Mouse (Mus musculus) heart, embryonic 14.5 days (tissue): ENCODE data around the gene Ddx28. TPM values are rescaled to one million over a fixed set of nuclear protein-coding genes. Genes with fewer than 3 reads are reported as not detected.

Experiments
- ATAC-seq: fragments of 200-750 bp; cut with Nextera tagmentation; 2 replicates; pipeline ENCODE4 v1.8.0; 2017; ENCODE audit warnings: low read depth, moderate TSS enrichment; ENCODE audit not compliant: insufficient number of reproducible peaks, insufficient read depth, low FRiP score
- H3K27ac ChIP-seq, 2 experiments: fragments of 200-500 bp in 1 of 2; fragments of 300-500 bp in 1 of 2; sonication (generic) in 1 of 2; replicated peaks in 1 of 2; 2 replicates each; pipeline ENCODE4 v1.5.1; 2012 to 2014; ENCODE audit warnings: low read depth in 2 of 2, low read length in 2 of 2, control low read depth in 1 of 2, mild to moderate bottlenecking in 1 of 2, mixed read lengths in 1 of 2; ENCODE audit not compliant: control insufficient read depth in 1 of 2, insufficient read depth in 1 of 2
- H3K27me3 ChIP-seq: fragments of 300-500 bp; sonication (generic); 2 replicates; pipeline ENCODE4 v1.6.1; 2014; ENCODE audit warnings: mild to moderate bottlenecking, low read length, control low read depth; ENCODE audit not compliant: control insufficient read depth, insufficient read depth
- H3K36me3 ChIP-seq: fragments of 300-500 bp; sonication (generic); 2 replicates; pipeline ENCODE4 v1.6.1; 2014; ENCODE audit warnings: mild to moderate bottlenecking, control low read depth, low read length, mixed read lengths; ENCODE audit not compliant: control insufficient read depth, insufficient read depth
- H3K4me1 ChIP-seq, 2 experiments: fragments of 200-500 bp in 1 of 2; fragments of 300-500 bp in 1 of 2; sonication (generic) in 1 of 2; 2 replicates each; pipeline ENCODE4 v1.6.1; 2012 to 2014; ENCODE audit warnings: low read length in 2 of 2, control low read depth in 1 of 2, mixed read lengths in 1 of 2; ENCODE audit not compliant: control insufficient read depth in 2 of 2, insufficient read depth in 2 of 2
- H3K4me2 ChIP-seq: fragments of 300-500 bp; sonication (generic); 2 replicates; pipeline ENCODE4 v1.6.1; 2014; ENCODE audit warnings: mild to moderate bottlenecking, low read length
- H3K4me3 ChIP-seq, 2 experiments: fragments of 200-500 bp in 1 of 2; fragments of 300-500 bp in 1 of 2; sonication (generic) in 1 of 2; 2 replicates each; pipeline ENCODE4 v1.5.1; 2012 to 2014; ENCODE audit warnings: low read length in 2 of 2, mild to moderate bottlenecking in 2 of 2, control low read depth in 1 of 2, low read depth in 1 of 2, moderate library complexity in 1 of 2; ENCODE audit not compliant: control insufficient read depth in 1 of 2, insufficient read depth in 1 of 2
- H3K9ac ChIP-seq: fragments of 300-500 bp; sonication (generic); 2 replicates; pipeline ENCODE4 v1.6.1; 2014; ENCODE audit warnings: mild to moderate bottlenecking, low read length
- H3K9me3 ChIP-seq: fragments of 300-500 bp; sonication (generic); 2 replicates; pipeline ENCODE4 v1.6.1; 2016; ENCODE audit warnings: low read length, control low read depth; ENCODE audit not compliant: control insufficient read depth
- WGBS: fragments of 180-500 bp; shearing (Covaris S2); extraction: QIAGEN DNeasy Blood & Tissue Kit; methylation state at CpG from one replicate; pipeline ENCODE4 v1.1.7; 2014; 5-methylcytosine and 5-hydroxymethylcytosine counted together
- polyA plus RNA-seq: library from polyadenylated mRNA; unstranded; fragments of >200 nt; fragmentation: Nextera tagmentation; extraction: Ambion mirVana; gene quantifications from 2 replicates; pipeline ENCODE4 v1.2.1, GENCODE M21; 2014

Gene Ddx28
- polyA plus RNA-seq, 1 experiment from 2014 or later: 13.1 TPM

GRCm38 (mm10) chr8:105965905-105966341 is 45.8 kb downstream of the Ddx28 start, which contains the start of gene Slc12a4:
Slc12a4 (minus strand) TSS chr8:105966097.
- Histone ChIP-seq H3K9ac (peak within 1 kb of the TSS; percentile 97), H3K4me2 (peak within 1 kb of the TSS; percentile 90), H3K4me1 (peaks cover 29 to 58% of the 10 kb centered on the region in 2 experiments), H3K27me3 (no peaks in the 10 kb centered on the region), H3K4me3 (peak within 1 kb of the TSS; percentile 90 to 93), H3K9me3 (no peaks in the 10 kb centered on the region), H3K27ac (peak within 1 kb of the TSS; percentile 95), H3K36me3 (0 out of 2 replicates have a peak, but pooled peaks cover 8% of the 10 kb centered on the region)
- under 1% methylated on average over 39 of the region's 47 CpGs for WGBS
- ATAC-seq: peak; percentile 90

DNA sequence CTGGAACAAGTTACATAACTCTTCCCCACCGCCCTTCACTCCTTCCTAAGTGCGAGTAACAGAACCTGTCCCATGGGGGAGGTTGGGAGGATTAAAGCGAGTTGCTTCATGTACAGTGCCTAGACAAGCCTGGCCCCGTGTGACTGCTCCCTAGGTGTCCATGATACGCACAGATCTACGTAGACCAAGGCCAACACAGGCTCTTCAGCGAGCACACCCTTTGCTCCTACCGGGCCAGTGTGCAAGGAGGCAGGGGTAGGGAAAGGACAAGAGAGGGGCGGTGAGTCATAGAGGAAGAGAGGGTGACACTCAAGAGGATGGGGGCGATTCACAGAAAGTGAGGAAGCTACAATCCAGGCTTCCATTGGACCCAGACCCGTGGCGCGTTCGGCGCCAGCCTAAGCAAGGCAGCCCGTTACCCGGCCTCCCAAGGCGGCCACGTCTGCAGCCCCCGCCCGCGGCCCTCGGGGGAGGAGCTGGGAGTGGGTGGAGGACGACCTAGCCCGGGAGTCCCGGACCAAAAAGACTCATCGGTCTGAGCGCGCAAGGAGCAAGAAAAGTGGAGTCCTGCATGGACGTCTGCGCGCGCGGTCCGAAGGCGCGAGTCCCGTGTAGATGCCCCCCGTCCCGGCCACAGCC is 46.3 kb downstream of the Ddx28 start:
- peak overlapping the region; percentile 97 for H3K9ac ChIP-seq
- no peaks in the 10 kb centered on the region for H3K27me3 ChIP-seq
- no peaks in the 10 kb centered on the region for H3K9me3 ChIP-seq
- whole genome bisulfite sequencing: under 1% methylated on average over 37 of the region's 40 CpGs
- peak overlapping the region; percentile 90 to 93 for H3K4me3 ChIP-seq
- peak overlapping the region; percentile 95 for H3K27ac ChIP-seq
- H3K4me2 ChIP-seq: peak overlapping the region; percentile 90
- peaks cover 29 to 58% of the 10 kb centered on the region in 2 experiments for H3K4me1 ChIP-seq
- H3K36me3 ChIP-seq: peaks cover 11% of the 10 kb centered on the region; the same call in 1 of the 2 replicates
- ATAC-seq: peak; percentile 56

GRCm38 (mm10) chr8:105964506-105965265 is 47.0 kb downstream of the Ddx28 start:
- H3K27me3 ChIP-seq: no peaks in the 10 kb centered on the region
- WGBS: 38% methylated on average over 12 of the region's 12 CpGs
- peak overlapping the region; percentile 90 to 93 for H3K4me3 ChIP-seq
- peak overlapping the region in 1 of 2 experiments; percentile 95; a peak in 2 of 4 replicates for H3K27ac ChIP-seq
- peaks cover 18% of the 10 kb centered on the region for H3K36me3 ChIP-seq
- peak overlapping the region; percentile 97 for H3K9ac ChIP-seq
- H3K4me2 ChIP-seq: peak overlapping the region; percentile 90
- peaks cover 29 to 61% of the 10 kb centered on the region in 2 experiments for H3K4me1 ChIP-seq
- no peaks in the 10 kb centered on the region for H3K9me3 ChIP-seq
- no peak for ATAC-seq

- H3K27ac ChIP-seq: 0 out of 4 replicates have a peak overlapping the region, but pooled peaks of 1 of the 2 experiments have one; percentile 4
- H3K36me3 ChIP-seq: peaks cover 43% of the 10 kb centered on the region
- 65% methylated on average over 10 of the region's 10 CpGs for WGBS
- no peaks in the 10 kb centered on the region for H3K27me3 ChIP-seq
- no peak overlapping the region for H3K9ac ChIP-seq
- no peak overlapping the region for H3K4me2 ChIP-seq
- peaks cover 31 to 68% of the 10 kb centered on the region in 2 experiments for H3K4me1 ChIP-seq
- no peak overlapping the region for H3K4me3 ChIP-seq
- ATAC-seq: no peak
- H3K9me3 ChIP-seq: no peaks in the 10 kb centered on the region
Observed at GRCm38 (mm10) chr8:105961536-105961935, 50.1 kb downstream of the Ddx28 start.

DNA sequence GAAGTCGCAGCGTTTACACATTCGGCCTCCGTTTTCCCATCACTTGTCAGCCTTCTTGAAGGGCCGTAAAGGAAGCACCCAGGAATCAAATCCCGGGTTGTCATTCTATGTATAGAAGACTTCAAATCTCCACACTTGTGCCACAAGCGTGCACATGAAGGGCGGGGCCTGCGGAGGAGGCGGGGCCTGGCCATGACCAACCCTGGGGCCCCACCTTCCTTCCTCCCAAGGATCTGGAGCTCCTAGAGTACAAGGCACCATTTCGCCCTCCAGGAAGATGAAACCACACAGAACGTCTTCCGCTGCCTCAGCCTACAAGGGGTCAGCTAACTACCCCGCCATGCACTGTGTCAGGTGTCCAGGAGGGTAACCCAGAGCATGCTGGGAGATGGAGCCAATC is 50.6 kb downstream of the Ddx28 start:
- no peak overlapping the region for H3K9ac ChIP-seq
- no peaks in the 10 kb centered on the region for H3K9me3 ChIP-seq
- H3K4me2 ChIP-seq: no peak overlapping the region
- H3K4me1 ChIP-seq: peaks cover 31 to 66% of the 10 kb centered on the region in 2 experiments
- no peak for ATAC-seq
- 75% methylated on average over 14 of the region's 14 CpGs for WGBS
- H3K36me3 ChIP-seq: peaks cover 48% of the 10 kb centered on the region
- no peak overlapping the region for H3K4me3 ChIP-seq
- H3K27ac ChIP-seq: 0 out of 4 replicates have a peak overlapping the region, but pooled peaks of 1 of the 2 experiments have one; percentile 4
- no peaks in the 10 kb centered on the region for H3K27me3 ChIP-seq

Other genes starting within 250 kb of the Ddx28 start
- 10.6 and 11.5 TPM in 2 replicates for gene Ranbp10, start 184.5 kb downstream of the Ddx28 start, polyA plus RNA-seq
- gene Tsnaxip1, start 184.2 kb downstream of the Ddx28 start, polyA plus RNA-seq: not detected in 2 replicates
- 34.7 and 37.2 TPM in 2 replicates for gene Cenpt, start 158.6 kb downstream of the Ddx28 start, polyA plus RNA-seq
- 41.9 and 42.5 TPM in 2 replicates for gene Thap11, start 156.8 kb downstream of the Ddx28 start, polyA plus RNA-seq
- gene Nutf2, start 151.3 kb downstream of the Ddx28 start, polyA plus RNA-seq: 190 and 205 TPM in 2 replicates
- gene Edc4, start 131.0 kb downstream of the Ddx28 start, polyA plus RNA-seq: 24.0 and 27.7 TPM in 2 replicates
- gene Nrn1l, start 118.3 kb downstream of the Ddx28 start, polyA plus RNA-seq: 1.1 and 1.2 TPM in 2 replicates
- 17.6 and 18.6 TPM in 2 replicates for gene Pskh1, start 111.4 kb downstream of the Ddx28 start, polyA plus RNA-seq
- 0.43 and 1.1 TPM in 2 replicates for gene Ctrl, start 78.0 kb downstream of the Ddx28 start, polyA plus RNA-seq
- gene Psmb10, start 73.4 kb downstream of the Ddx28 start, polyA plus RNA-seq: 73.7 and 74.2 TPM in 2 replicates
- 1.2 and 1.3 TPM in 2 replicates for gene Lcat, start 68.5 kb downstream of the Ddx28 start, polyA plus RNA-seq
- 32.7 and 38.4 TPM in 2 replicates for gene Slc12a4, start 45.8 kb downstream of the Ddx28 start, polyA plus RNA-seq
- gene Dpep3, start 32.5 kb downstream of the Ddx28 start, polyA plus RNA-seq: not detected in 2 replicates
- gene Dus2, start 20.5 kb downstream of the Ddx28 start, polyA plus RNA-seq: 13.5 and 15.2 TPM in 2 replicates
- gene Dpep2nb, start 5.9 kb downstream of the Ddx28 start, polyA plus RNA-seq: 0.24 TPM in 1 of 2 replicates, not detected in the other
- gene Nfatc3, start 47.0 kb upstream of the Ddx28 start, polyA plus RNA-seq: 4.5 and 4.7 TPM in 2 replicates
- gene Esrp2, start 125.1 kb upstream of the Ddx28 start, polyA plus RNA-seq: 0.34 and 0.55 TPM in 2 replicates
- 2.4 and 2.5 TPM in 2 replicates for gene Pla2g15, start 138.5 kb upstream of the Ddx28 start, polyA plus RNA-seq
- 40.4 TPM in 2 replicates for gene Slc7a6, start 157.0 kb upstream of the Ddx28 start, polyA plus RNA-seq
- gene Slc7a6os, start 199.1 kb upstream of the Ddx28 start, polyA plus RNA-seq: 18.7 and 20.9 TPM in 2 replicates
- gene Prmt7, start 199.1 kb upstream of the Ddx28 start, polyA plus RNA-seq: 33.7 and 33.9 TPM in 2 replicates